Mouse (Mus musculus) cortical plate, adult 2 months (tissue): ENCODE results near the gene Gm28044. TPM values are rescaled to one million over a fixed set of nuclear protein-coding genes. Genes with fewer than 3 reads are reported as not detected.
"Not testable (repeated sequence)": the region's sequence is repeated elsewhere in the genome, so short reads cannot be mapped to it uniquely, and the experiment has no call there.

Experiments
- H3K27ac ChIP-seq: fragments of 200-500 bp; 2 replicates; pipeline ENCODE4 v1.5.1; 2012; ENCODE audit warnings: low read length, control low read depth, inconsistent platforms; ENCODE audit not compliant: insufficient read depth
- H3K4me1 ChIP-seq: fragments of 200-500 bp; 2 replicates; pipeline ENCODE4 v1.6.1; 2011; ENCODE audit warnings: low read length; ENCODE audit not compliant: control insufficient read depth, insufficient read depth
- H3K4me3 ChIP-seq: fragments of 200-500 bp; 2 replicates; pipeline ENCODE4 v1.5.1; 2011; ENCODE audit warnings: mild to moderate bottlenecking, low read length, control low read depth; ENCODE audit not compliant: insufficient read depth
- CTCF ChIP-seq: fragments of 200-500 bp; IDR thresholded peaks from 2 replicates; pipeline ENCODE4 v1.5.1; 2011; ENCODE audit warnings: mild to moderate bottlenecking, control low read depth, low read length; ENCODE audit not compliant: insufficient read depth; ENCODE audit errors: extremely low read depth
- POLR2A ChIP-seq: fragments of 200-500 bp; IDR thresholded peaks from 2 replicates; pipeline ENCODE4 v1.6.1; 2011; ENCODE audit warnings: mild to moderate bottlenecking, low read length, control low read depth; ENCODE audit not compliant: insufficient read depth; ENCODE audit errors: extremely low read depth
- polyA plus RNA-seq: library from polyadenylated mRNA; depleted of rRNA; stranded (reverse); fragments of >200 nt; gene quantifications from 2 replicates; pipeline ENCODE4 v1.2.3, GENCODE M21; 2012; rRNA removed

Gene Gm28044
- not detected in 2 replicates for polyA plus RNA-seq

- H3K27ac ChIP-seq, result no peak within 1 kb of the TSS
- no peak for TF ChIP-seq POLR2A
- TF ChIP-seq CTCF, result no peak
- H3K4me3 ChIP-seq, result peak within 1 kb of the TSS; percentile 76
- H3K4me1 ChIP-seq, result no peaks in the 10 kb centered on the region
Measured at GRCm38 (mm10) chr13:67360131-67360744, at the start of gene Gm28044, which contains the start of gene Zfp953. Gene Gm28044, minus strand, starts transcription at chr13:67360536. Gene Zfp953, minus strand, starts transcription at chr13:67360605.

GRCm38 (mm10) chr13:67399183-67399903 is 39.0 kb upstream of the Gm28044 start, which contains the start of gene Zfp429:
Gene Zfp429, minus strand, starts transcription at chr13:67399819.
- peak within 1 kb of the TSS; percentile 81 for H3K4me3 ChIP-seq
- H3K4me1 ChIP-seq, H3K27ac ChIP-seq: not testable (repeated sequence)

DNA sequence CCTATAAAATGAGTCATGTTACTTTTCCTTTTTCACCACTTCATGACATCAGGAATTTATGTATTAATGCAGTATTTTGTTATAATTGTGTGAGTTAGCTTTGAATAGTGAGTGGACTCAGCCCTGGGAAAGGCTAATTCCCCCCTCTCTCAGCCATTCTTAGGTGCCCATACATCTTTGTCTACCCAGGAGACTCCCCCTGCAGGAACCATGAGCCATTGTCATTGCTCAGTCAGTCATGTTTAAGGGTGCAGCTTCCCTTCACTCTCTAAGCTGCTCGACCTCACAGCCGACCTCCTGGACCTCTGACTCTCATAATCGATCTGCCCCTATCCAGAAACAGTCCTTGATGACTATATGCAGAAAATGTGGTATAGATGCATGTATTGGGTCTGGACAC is 15.9 kb upstream of the Gm28044 start:
- H3K4me3 ChIP-seq, H3K27ac ChIP-seq, H3K4me1 ChIP-seq: not testable (repeated sequence)

DNA sequence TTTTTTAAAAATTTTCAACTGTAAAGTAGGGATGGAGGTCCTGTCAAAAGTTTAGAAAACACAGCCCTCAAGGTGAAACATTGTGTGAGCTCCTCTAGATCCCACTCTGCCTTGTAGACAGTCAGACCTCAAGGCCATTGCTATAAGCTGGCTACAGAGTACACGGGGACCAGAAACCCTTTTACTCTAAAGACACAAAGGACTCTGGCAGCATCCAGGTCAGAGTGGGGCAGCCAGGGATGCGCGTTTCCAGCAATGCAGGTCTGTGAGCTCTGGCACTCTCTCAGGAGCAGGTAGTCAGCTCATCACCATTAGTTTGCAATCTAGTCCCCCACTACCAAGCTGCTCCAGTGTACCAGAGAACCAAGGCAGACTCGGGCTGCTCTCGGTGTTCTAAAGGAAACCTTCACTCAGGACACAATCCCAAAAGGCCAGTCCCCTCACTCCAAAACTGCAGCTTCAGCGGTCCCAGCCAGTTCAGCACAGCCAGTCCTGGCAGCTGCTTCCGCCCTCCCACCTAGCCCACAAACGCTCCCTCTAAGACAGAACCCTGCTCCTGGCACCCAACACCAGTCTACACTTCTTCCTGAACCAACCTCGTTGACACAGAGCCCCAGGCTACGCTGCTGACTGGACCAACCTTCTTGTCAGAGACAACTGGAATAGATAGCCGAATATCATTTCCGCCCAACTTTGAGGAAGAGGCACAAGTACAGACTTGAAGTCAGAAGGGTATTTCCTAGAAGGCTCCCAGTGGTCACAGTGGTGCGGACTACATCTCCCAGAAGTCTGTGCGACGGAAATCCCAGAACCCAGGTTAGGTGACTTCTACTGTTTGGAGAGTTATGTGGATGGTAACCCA is 14.9 kb upstream of the Gm28044 start, which contains the start of the genes Gm28041 and Zfp456:
Gene Gm28041 (minus strand): TSS at position 684 of the 862 bp plus-strand sequence.
Gene Zfp456 (minus strand): TSS at position 761 of the 862 bp plus-strand sequence.
- not testable (repeated sequence) for H3K27ac ChIP-seq, H3K4me1 ChIP-seq
- H3K4me3 ChIP-seq, result peak within 1 kb of the TSS; percentile 47

DNA sequence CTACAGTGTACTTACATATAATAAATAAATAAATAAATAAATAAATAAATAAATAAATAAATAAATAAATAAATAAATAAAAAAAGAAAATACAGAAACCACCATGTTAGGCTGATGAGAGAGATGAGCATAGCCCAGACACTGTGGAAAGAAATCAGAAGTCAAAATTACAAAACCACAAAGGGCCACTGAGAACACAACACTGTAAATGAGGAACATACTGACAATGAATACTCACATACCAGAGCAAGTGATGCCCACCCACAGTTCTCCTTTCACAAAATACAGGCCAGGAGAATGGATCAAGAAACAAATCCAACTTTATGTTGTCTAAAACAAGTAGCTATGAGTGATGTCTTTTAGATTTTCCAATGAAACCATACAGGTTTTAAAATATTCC is 8.5 kb downstream of the Gm28044 start:
- no peak overlapping the region for H3K27ac ChIP-seq
- no peak overlapping the region for H3K4me3 ChIP-seq
- no peak for TF ChIP-seq CTCF
- TF ChIP-seq POLR2A, result no peak
- no peaks in the 10 kb centered on the region for H3K4me1 ChIP-seq

DNA sequence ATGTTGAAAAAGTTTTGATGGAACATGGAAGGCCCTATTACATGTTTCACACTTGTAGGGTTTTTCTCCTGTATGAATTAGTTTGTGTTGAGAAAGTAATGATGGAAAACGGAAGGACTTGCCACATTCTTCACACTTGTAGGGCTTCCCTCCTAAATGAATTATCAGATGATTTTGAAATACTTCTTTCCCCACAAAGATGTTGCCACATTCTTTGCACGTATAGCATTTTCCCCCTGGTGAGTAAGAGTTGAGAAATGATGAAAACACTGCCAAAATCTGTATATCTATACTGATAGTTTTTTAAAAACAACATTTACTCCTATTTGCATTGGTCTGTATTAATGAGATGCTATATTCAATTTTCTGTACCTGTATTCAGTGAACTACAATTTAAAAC is 16.9 kb downstream of the Gm28044 start:
- no peak for TF ChIP-seq POLR2A
- no peak for TF ChIP-seq CTCF
- Histone ChIP-seq H3K4me1 (no peaks in the 10 kb centered on the region), H3K4me3 (no peak overlapping the region), H3K27ac (no peak overlapping the region)

- Histone ChIP-seq H3K4me1 (peaks cover 2% of the 10 kb centered on the region; the same call in 1 of the 2 replicates), H3K4me3 (peak overlapping the region; percentile 61; the same call in 1 of the 2 replicates), H3K27ac (no peak overlapping the region)
- TF ChIP-seq CTCF, result no peak
- TF ChIP-seq POLR2A, result no peak
Measured at GRCm38 (mm10) chr13:67332877-67333276, 27.5 kb downstream of the Gm28044 start.

DNA sequence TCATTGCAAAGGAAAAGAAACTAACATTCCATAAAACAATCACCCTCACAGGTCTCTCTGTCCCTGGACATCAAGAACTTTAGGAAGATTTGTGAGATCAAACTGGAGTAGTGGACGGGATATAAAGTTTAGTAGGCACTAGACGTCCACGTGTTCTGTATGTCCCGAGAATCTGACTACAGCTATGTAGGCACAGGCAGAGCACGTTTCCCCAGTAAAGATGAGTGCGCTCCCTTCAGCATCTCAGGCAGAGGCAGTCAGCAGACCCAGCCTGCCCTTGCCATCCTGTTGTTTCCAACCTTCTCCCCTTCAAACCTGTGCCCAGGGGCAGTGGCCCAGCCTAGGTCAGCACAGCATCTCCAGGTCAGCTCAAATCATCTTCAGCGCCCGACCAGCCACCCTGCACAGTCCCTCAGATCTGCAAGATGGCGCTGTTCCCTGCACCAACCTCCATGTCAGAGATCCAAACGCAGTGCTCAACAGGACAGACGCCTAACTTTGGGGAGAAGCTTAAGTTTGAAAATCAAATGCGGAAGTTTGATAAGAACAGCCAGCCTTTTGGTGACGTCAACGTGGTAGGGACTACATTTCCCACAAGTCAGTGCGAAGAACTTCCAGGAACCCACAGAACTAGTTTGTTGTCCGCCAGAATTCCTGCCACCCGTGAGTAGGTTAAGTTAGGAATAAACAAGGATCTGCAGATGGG is 28.2 kb downstream of the Gm28044 start, which contains the start of gene Zfp595:
Gene Zfp595 (minus strand): TSS at position 552 of the 706 bp plus-strand sequence.
- no peak for TF ChIP-seq CTCF
- peak; percentile 30; the same call in 1 of the 2 replicates for TF ChIP-seq POLR2A
- peaks cover 2% of the 10 kb centered on the region; the same call in 1 of the 2 replicates for H3K4me1 ChIP-seq
- peak within 1 kb of the TSS; percentile 61 for H3K4me3 ChIP-seq
- H3K27ac ChIP-seq, result no peak within 1 kb of the TSS

DNA sequence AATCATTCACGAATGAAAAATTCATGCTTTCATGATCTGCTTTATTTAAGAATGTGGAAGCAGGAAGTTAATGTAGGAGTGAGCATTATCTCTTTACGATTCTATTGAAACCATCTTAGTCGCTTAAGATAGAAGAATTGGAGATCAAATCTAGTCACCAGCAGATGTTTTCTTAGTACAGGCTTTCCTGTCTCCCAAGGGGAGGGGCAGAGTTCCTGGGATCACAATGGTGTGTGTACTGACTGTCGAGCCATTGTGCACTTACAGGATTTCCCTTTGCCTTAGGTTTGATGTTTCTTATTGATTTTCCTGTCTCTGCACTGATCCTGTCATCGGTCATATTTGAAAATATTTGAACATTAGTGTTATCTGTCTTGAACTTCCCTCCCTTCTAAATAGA is 53.6 kb downstream of the Gm28044 start:
- TF ChIP-seq POLR2A, result no peak
- TF ChIP-seq CTCF, result no peak

More for the DNA sequence above, 53.6 kb downstream of the Gm28044 start:
- H3K4me3 ChIP-seq, result peak overlapping the region; percentile 95; the same call in 1 of the 2 replicates
- H3K4me1 ChIP-seq, result no peaks in the 10 kb centered on the region
- H3K27ac ChIP-seq, result no peak overlapping the region
